Mouse (Mus musculus) midbrain, postnatal 0 days (tissue): ENCODE data around the gene Fxyd5. TPM values are rescaled to one million over a fixed set of nuclear protein-coding genes. Genes with fewer than 3 reads are reported as not detected.

Experiments
- ATAC-seq: fragments of 200-750 bp; cut with Nextera tagmentation; 2 replicates; pipeline ENCODE4 v1.8.0; 2017; ENCODE audit warnings: moderate number of reproducible peaks, mild to moderate bottlenecking, moderate TSS enrichment, moderate library complexity; ENCODE audit not compliant: low FRiP score
- DNase-seq: peaks from one replicate; pipeline ENCODE4 v3.0.0-alpha.2; 2015; ENCODE audit warnings: low spot score
- H3K27ac ChIP-seq: fragments of 300-500 bp; sonication (generic); 2 replicates; pipeline ENCODE4 v1.5.1; 2014; ENCODE audit warnings: low read depth, mild to moderate bottlenecking, low read length, mixed read lengths
- H3K27me3 ChIP-seq: fragments of 300-500 bp; sonication (generic); 2 replicates; pipeline ENCODE4 v1.6.1; 2014; ENCODE audit warnings: low read length, control low read depth, mixed read lengths; ENCODE audit not compliant: insufficient read depth
- H3K36me3 ChIP-seq: fragments of 300-500 bp; sonication (generic); 2 replicates; pipeline ENCODE4 v1.6.1; 2014; ENCODE audit warnings: low read length, control low read depth, mixed read lengths; ENCODE audit not compliant: insufficient read depth
- H3K4me1 ChIP-seq: fragments of 300-500 bp; sonication (generic); 2 replicates; pipeline ENCODE4 v1.6.1; 2014; ENCODE audit warnings: mild to moderate bottlenecking, control low read depth, antibody characterized with exemption, low read length, mixed read lengths; ENCODE audit not compliant: insufficient read depth
- H3K4me2 ChIP-seq: fragments of 300-500 bp; sonication (generic); 2 replicates; pipeline ENCODE4 v1.6.1; 2014; ENCODE audit warnings: low read depth, mild to moderate bottlenecking, low read length, mixed read lengths; ENCODE audit not compliant: poor library complexity, severe bottlenecking
- H3K4me3 ChIP-seq: fragments of 300-500 bp; sonication (generic); 2 replicates; pipeline ENCODE4 v1.5.1; 2014; ENCODE audit warnings: low read depth, mild to moderate bottlenecking, low read length, moderate library complexity
- H3K9ac ChIP-seq: fragments of 300-500 bp; sonication (generic); replicated peaks from 2 replicates; pipeline ENCODE4 v1.6.1; 2014; ENCODE audit warnings: mild to moderate bottlenecking, low read length, moderate library complexity, mixed read lengths; ENCODE audit not compliant: poor library complexity, severe bottlenecking
- H3K9me3 ChIP-seq: fragments of 300-500 bp; sonication (generic); 2 replicates; pipeline ENCODE4 v1.6.1; 2016; ENCODE audit warnings: low read length, control low read depth
- CTCF ChIP-seq: IDR thresholded peaks from 2 replicates; pipeline ENCODE4 v1.5.1; 2016; ENCODE audit warnings: antibody characterized with exemption, mild to moderate bottlenecking
- WGBS: fragments of 180-500 bp; shearing (Covaris S2); extraction: QIAGEN DNeasy Blood & Tissue Kit; methylation state at CpG from one replicate; pipeline ENCODE4 v1.1.7; 2014; 5-methylcytosine and 5-hydroxymethylcytosine counted together
- polyA plus RNA-seq: library from polyadenylated mRNA; unstranded; fragments of >200 nt; fragmentation: Nextera tagmentation; extraction: Ambion mirVana; gene quantifications from 2 replicates; pipeline ENCODE4 v1.2.1, GENCODE M21; 2015
- total RNA-seq: library from RNA; depleted of rRNA; stranded (reverse); fragments of >200 nt; gene quantifications from 2 replicates; pipeline ENCODE4 v1.2.3, GENCODE M21; 2014

Gene Fxyd5
- total and polyA plus RNA-seq, 2 experiments from 2014 or later, result 31.9 to 48.0 TPM

- H3K4me2 ChIP-seq, result no peak overlapping the region
- no peaks in the 10 kb centered on the region for H3K27me3 ChIP-seq
- TF ChIP-seq CTCF, result no peak
- WGBS, result 49% methylated on average over 9 of the region's 9 CpGs
- no peaks in the 10 kb centered on the region for H3K36me3 ChIP-seq
- H3K4me1 ChIP-seq, result no peaks in the 10 kb centered on the region
- no peak for ATAC-seq
- H3K9ac ChIP-seq, result no peak overlapping the region
- no peak for DNase-seq
- H3K9me3 ChIP-seq, result no peaks in the 10 kb centered on the region
- H3K27ac ChIP-seq, result no peak overlapping the region
- H3K4me3 ChIP-seq, result no peak overlapping the region
Measured at GRCm38 (mm10) chr7:31084140-31084539, 41.9 kb upstream of the Fxyd5 start.

GRCm38 (mm10) chr7:31082831-31083588, 40.7 kb upstream of the Fxyd5 start:
- Histone ChIP-seq H3K36me3 (no peaks in the 10 kb centered on the region), H3K27me3 (no peaks in the 10 kb centered on the region), H3K4me1 (no peaks in the 10 kb centered on the region), H3K9me3 (no peaks in the 10 kb centered on the region), H3K4me3 (no peak overlapping the region), H3K4me2 (no peak overlapping the region), H3K9ac (no peak overlapping the region), H3K27ac (no peak overlapping the region)
- DNase-seq (peak; percentile 47), ATAC-seq (0 out of 2 replicates have a peak, but pooled peaks have one; percentile 34)
- 60% methylated on average over 14 of the region's 14 CpGs for WGBS
- no peak for TF ChIP-seq CTCF

GRCm38 (mm10) chr7:31082106-31082505, 39.8 kb upstream of the Fxyd5 start:
- DNase-seq, result no peak
- H3K27ac ChIP-seq, result no peak overlapping the region
- ATAC-seq, result no peak

GRCm38 (mm10) chr7:31081106-31081505, 38.8 kb upstream of the Fxyd5 start:
- H3K4me2 ChIP-seq, result no peak overlapping the region
- DNase-seq, result no peak
- ATAC-seq, result no peak
- no peaks in the 10 kb centered on the region for H3K27me3 ChIP-seq
- TF ChIP-seq CTCF, result no peak
- H3K36me3 ChIP-seq, result no peaks in the 10 kb centered on the region
- H3K4me3 ChIP-seq, result no peak overlapping the region
- H3K9ac ChIP-seq, result no peak overlapping the region
- no peaks in the 10 kb centered on the region for H3K9me3 ChIP-seq
- no peaks in the 10 kb centered on the region for H3K4me1 ChIP-seq
- H3K27ac ChIP-seq, result no peak overlapping the region
- WGBS, result 56% methylated on average over 1 of the region's 1 CpGs

More at GRCm38 (mm10) chr7:31082106-31082505, 39.8 kb upstream of the Fxyd5 start:
- no peak overlapping the region for H3K4me2 ChIP-seq
- no peaks in the 10 kb centered on the region for H3K9me3 ChIP-seq
- TF ChIP-seq CTCF, result no peak
- no peaks in the 10 kb centered on the region for H3K4me1 ChIP-seq
- no peak overlapping the region for H3K9ac ChIP-seq
- H3K27me3 ChIP-seq, result no peaks in the 10 kb centered on the region
- H3K36me3 ChIP-seq, result no peaks in the 10 kb centered on the region
- no peak overlapping the region for H3K4me3 ChIP-seq

- Histone ChIP-seq H3K9ac (no peak overlapping the region), H3K4me3 (no peak overlapping the region), H3K4me1 (no peaks in the 10 kb centered on the region), H3K36me3 (no peaks in the 10 kb centered on the region), H3K4me2 (no peak overlapping the region), H3K9me3 (no peaks in the 10 kb centered on the region), H3K27ac (no peak overlapping the region), H3K27me3 (no peaks in the 10 kb centered on the region)
- no peak for TF ChIP-seq CTCF
- ATAC-seq (no peak), DNase-seq (no peak)
- WGBS, result 37% methylated on average over 3 of the region's 3 CpGs
Measured at GRCm38 (mm10) chr7:31080611-31081010, 38.3 kb upstream of the Fxyd5 start.

- DNase-seq (no peak), ATAC-seq (no peak)
- Histone ChIP-seq H3K9ac (no peak overlapping the region), H3K27me3 (no peaks in the 10 kb centered on the region), H3K4me1 (no peaks in the 10 kb centered on the region), H3K27ac (no peak overlapping the region), H3K4me2 (no peak overlapping the region), H3K36me3 (no peaks in the 10 kb centered on the region), H3K9me3 (no peaks in the 10 kb centered on the region), H3K4me3 (no peak overlapping the region)
- TF ChIP-seq CTCF, result no peak
- WGBS, result 92% methylated on average over 8 of the region's 8 CpGs
Measured at GRCm38 (mm10) chr7:31079670-31080069, 37.4 kb upstream of the Fxyd5 start.
